Mouse (Mus musculus) frontal cortex, adult 2 months (tissue): ENCODE data around the gene Tcp10a. TPM values are rescaled to one million over a fixed set of nuclear protein-coding genes. Genes with fewer than 3 reads are reported as not detected.
"Not testable (repeated sequence)": the region's sequence is repeated elsewhere in the genome, so short reads cannot be mapped to it uniquely, and the experiment has no call there.

ENCODE experiments used
- DNase-seq, 2 experiments: peaks; one replicate each; pipeline ENCODE4 v3.0.0; 2022; ENCODE audit warnings: low spot score in 1 of 2; ENCODE audit errors: extremely low spot score in 1 of 2
- polyA plus RNA-seq: library from polyadenylated mRNA; depleted of rRNA; stranded (reverse); fragments of >200 nt; gene quantifications from 2 replicates; pipeline ENCODE4 v1.2.3, GENCODE M21; 2012; rRNA removed

Gene Tcp10a
- polyA plus RNA-seq, 1 experiment = 0.06 TPM

DNA sequence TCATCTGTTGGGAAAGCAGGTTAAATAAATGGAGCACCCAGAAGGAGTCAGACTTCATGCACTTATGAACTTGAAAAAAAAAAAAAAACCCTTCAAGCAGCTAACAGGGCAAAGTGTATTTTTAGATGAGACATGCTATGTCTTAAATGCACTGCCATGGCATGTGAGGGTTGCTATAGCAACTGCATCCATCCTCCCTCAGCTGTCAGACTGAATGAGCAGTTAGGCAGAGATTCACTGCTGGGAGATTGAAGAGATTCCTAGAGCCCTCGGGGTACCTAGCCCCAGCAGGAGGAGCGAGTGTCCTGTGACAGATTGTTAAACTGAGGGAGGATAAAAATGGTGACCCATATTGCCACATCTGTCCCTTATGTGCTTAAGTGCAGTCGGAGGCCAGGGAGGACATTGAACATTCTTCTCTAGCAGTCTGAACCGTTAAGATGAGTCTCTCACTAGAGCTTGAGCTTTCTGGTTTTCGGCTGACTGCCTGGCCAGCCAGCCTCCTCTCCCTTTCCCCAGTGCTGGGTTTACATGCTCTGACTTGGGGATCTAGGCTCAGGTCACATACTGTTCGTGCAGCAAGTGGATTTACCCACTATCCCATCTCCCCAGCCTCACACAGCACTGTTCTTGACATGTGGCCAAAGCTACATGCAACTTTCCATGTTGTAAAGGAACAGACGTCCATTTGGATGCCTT is 42.4 kb downstream of the Tcp10a start:
- peak in 1 of 2 experiments; percentile 30 for DNase-seq

- DNase-seq = not testable (repeated sequence)
Measured at GRCm38 (mm10) chr17:7369401-7369800, 45.0 kb downstream of the Tcp10a start.

- not testable (repeated sequence) for DNase-seq
Measured at GRCm38 (mm10) chr17:7371879-7372278, 47.4 kb downstream of the Tcp10a start, which contains the start of gene Gm49630. Gene Gm49630, minus strand, starts transcription at chr17:7371979.

DNA sequence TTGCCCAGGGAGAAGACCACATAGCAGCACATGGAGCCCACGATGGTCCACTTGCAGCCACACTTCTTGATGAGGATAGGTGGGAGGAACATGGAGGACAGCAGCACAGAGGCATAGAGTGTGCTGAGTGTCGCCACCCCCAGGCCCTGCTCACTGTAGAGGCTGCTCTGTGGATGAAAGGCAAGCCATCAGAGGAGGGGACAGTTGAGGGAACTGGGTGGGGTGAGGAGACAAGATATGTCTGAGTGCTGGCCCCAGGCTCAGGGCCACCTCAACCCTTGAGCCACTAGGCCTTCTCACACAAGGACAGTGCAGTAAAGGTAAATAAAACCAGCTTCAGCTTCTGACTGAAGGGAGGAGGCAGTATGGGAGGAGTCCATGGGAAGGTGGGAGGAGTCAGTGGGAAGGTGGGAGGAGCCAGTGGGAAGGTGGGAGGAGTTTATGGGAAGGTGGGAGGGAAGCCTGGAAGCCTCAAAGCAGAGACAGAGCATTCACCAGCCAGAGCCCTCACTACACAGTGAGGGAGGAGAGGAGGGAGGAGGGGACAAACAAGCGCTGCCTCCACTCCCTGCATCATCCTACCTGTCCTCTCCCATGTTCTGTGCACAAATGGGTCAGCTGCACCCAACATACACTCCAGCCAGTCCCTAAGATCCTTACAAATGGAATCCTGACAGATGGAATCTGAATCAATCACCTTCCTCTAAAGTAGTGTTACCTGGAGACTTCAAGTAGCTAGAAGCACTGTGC is 52.7 kb downstream of the Tcp10a start:
- DNase-seq = not testable (repeated sequence)

DNA sequence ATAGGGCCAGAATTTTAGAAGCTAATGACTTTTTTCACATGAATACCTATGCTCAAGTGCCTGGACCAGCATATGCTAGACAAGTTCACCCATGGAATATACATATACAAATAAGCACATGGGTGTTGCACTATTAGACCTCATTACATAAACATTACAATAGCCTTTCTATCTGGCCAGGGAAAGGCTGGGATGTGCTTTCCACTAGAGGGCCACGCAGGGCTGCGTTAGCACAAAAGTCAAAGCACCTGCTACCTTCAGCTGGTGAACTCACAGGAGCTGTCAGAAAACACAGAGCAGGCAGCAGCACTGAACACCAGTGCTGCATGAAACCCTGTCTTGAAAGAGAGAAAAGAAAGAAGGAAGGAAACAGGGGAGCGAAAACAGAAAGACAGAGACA is 53.5 kb downstream of the Tcp10a start:
- not testable (repeated sequence) for DNase-seq

- DNase-seq = not testable (repeated sequence)
Measured at GRCm38 (mm10) chr17:7382711-7383110, 58.3 kb downstream of the Tcp10a start.

DNA sequence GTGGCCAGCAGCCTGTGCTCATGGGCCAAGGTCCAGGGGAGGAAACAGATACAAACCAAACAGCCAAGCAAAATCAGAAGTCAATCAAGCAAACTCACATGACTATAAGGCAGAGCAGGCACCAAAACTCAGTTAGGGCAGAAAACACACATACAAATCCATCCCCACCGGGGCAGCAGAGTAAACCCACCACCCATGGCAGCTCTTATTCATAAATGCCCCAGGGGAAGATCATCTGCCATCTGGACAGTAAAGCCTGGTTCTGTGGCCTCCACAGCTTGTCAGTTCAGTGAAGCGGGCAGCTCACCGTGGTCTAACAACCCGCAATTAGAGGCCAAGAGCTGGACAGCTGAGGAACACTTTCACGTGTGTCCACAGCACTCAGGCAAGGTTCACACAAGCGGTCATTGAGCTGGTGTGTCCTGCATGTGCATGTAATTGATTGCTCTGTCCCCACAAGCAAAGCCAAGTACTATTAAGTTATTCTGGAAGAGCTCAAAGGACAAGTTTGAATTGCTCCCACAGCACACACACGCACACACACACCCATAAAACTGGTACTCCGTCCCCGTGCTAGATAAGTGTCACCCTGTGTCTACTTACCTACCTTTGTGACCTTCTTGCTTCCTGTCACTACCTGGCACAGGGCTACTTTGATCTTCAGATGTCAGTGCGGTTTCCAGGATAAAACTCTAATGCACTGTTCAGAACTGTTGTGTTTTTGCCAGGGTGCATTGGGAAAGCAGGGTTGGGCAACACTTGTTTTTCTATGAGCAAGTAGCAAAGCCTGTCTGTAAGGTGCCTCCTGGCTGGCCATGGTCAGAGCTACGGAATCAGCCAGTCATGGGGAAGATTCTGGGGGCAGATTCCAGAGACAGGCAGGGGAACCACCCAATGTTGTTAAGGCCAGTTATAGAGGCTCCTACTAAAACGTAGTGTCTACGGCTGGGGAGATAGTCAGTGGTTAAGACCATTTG is 59.0 kb downstream of the Tcp10a start:
- DNase-seq = not testable (repeated sequence)

DNA sequence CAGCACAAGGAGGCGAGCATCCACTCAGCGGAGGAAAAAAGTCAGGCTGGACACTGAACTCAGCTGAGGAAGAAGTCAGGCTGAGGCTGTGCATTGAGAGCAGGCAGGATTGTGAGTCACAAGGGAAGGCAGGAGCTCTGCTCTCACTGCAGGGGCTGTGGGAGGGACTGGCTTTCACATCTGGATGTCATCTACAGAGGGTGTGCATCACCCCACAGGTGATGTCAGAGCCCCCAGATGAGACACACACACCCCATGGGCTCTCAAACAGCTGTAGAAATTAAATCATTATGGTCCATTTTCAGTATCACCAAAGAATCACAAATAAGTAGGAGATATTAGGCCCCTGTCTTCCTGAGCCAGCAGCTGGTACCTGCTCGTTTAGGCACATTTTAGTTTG is 60.9 kb downstream of the Tcp10a start, which contains the start of gene Unc93a2:
Unc93a2 (minus strand) TSS at position 101 of the 400 bp plus-strand sequence.
- DNase-seq = not testable (repeated sequence)

GRCm38 (mm10) chr17:7386016-7386415 is 61.6 kb downstream of the Tcp10a start:
- DNase-seq = not testable (repeated sequence)

- DNase-seq = not testable (repeated sequence)
Measured at GRCm38 (mm10) chr17:7388341-7388957, 64.0 kb downstream of the Tcp10a start.

DNA sequence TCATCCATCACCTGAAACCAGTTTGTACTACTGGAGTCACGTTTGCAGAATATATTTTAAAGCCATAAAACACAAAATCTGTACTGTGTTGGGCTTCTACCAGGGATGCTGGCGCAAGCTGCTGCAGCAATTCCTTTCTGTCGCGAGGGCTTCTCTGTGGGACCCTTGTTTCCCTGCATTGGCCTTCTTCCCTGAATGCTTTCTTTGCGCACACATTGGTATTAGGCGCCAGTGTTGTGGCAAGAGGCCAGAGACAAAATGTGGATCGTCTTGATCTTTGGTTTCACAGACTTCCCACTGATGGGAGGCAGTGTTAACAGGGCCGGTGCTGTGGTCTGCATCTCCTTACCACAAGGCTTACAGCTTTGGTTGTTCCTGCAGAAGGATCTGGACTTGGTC is 64.5 kb downstream of the Tcp10a start:
- not testable (repeated sequence) for DNase-seq

DNA sequence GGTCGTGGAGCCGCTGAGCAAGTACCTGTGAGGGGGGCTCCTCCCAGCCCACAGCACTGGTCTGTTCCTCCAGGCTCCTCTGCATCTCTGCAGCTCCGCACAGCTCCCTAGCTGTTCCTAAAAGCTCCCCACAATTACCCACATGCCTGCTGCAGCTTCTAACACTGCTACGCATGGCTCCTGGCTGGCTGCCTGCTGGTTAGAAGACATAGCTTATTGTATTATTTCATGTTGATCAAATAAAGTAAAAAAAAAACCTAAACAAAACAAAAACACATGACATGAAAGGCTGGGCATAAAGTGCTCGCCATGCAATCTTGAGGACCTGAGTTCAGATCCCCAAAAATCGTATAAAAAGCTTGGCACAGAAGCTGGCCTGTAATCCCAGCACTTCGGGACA is 65.5 kb downstream of the Tcp10a start:
- not testable (repeated sequence) for DNase-seq

DNA sequence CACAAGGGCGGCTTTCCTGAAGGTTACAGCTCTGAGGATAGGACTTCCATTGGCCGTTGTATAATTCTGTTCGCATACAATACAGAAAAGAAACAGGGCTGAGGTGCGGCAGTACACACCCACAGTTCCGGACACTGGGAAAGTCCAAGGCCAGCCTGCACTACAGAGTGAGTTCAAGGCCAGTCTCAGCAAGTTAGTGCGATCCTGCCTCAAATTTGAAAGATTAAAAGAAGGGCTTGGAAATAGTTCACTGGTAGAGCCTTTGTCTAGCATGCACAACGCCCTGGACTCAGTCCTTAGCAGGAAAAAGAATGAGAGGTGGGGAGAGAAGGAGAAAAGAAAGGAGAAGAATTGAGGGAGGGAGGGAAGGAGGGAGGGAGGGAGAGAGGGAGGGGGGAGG is 70.7 kb downstream of the Tcp10a start:
- not testable (repeated sequence) for DNase-seq

Other genes starting within 250 kb of the Tcp10a start
- gene Rps6ka2, start 154.5 kb upstream of the Tcp10a start, polyA plus RNA-seq = 40.8 and 44.1 TPM in 2 replicates
- gene Ttll2, start 28.1 kb downstream of the Tcp10a start, polyA plus RNA-seq = not detected in 2 replicates
- gene Gm49630, start 47.3 kb downstream of the Tcp10a start, polyA plus RNA-seq = not detected in 2 replicates
- 0.06 TPM in 2 replicates for gene Unc93a2, start 60.8 kb downstream of the Tcp10a start, polyA plus RNA-seq